Mouse (Mus musculus) ES-E14 (cell line): ENCODE data around the gene Tspear. TPM values are rescaled to one million over a fixed set of nuclear protein-coding genes. Genes with fewer than 3 reads are reported as not detected.
A peak's percentile ranks its signal among the peaks of the same experiment; 100 is the strongest.

Experiments
- DNase-seq: peaks from one replicate; pipeline ENCODE4 v3.0.0-alpha.2; 2013; ENCODE audit warnings: low read depth, low spot score
- H3K27ac ChIP-seq: 2 replicates; pipeline ENCODE4 v1.5.1; 2012; ENCODE audit warnings: low read depth, mild to moderate bottlenecking, low read length, moderate library complexity, mixed read lengths; ENCODE audit not compliant: poor library complexity, insufficient read depth, severe bottlenecking
- H3K36me3 ChIP-seq: 2 replicates; pipeline ENCODE4 v1.6.1; 2012; ENCODE audit warnings: mild to moderate bottlenecking, low read length, moderate library complexity, mixed read lengths; ENCODE audit not compliant: control insufficient read depth, poor library complexity, insufficient read depth, severe bottlenecking
- H3K4me1 ChIP-seq, 2 experiments: fragments of 150-350 bp in 1 of 2; sonication (generic) in 1 of 2; 2 replicates each; pipeline ENCODE4 v1.6.1; 2012; ENCODE audit warnings: low read length in 2 of 2, mild to moderate bottlenecking in 1 of 2, mixed read lengths in 1 of 2; ENCODE audit not compliant: control insufficient read depth in 2 of 2, insufficient read depth in 2 of 2, poor library complexity in 1 of 2
- H3K4me3 ChIP-seq, 2 experiments: fragments of 150-350 bp in 1 of 2; sonication (generic) in 1 of 2; 2 replicates each; pipeline ENCODE4 v1.5.1; 2012; ENCODE audit warnings: low read length in 2 of 2, low read depth in 1 of 2, mild to moderate bottlenecking in 1 of 2, mixed read lengths in 1 of 2; ENCODE audit not compliant: insufficient read depth in 1 of 2, poor library complexity in 1 of 2, severe bottlenecking in 1 of 2
- H3K9ac ChIP-seq: 2 replicates; pipeline ENCODE4 v1.6.1; 2012; ENCODE audit warnings: low read depth, mild to moderate bottlenecking, low read length, mixed read lengths; ENCODE audit not compliant: poor library complexity, insufficient read depth, severe bottlenecking
- H3K9me3 ChIP-seq: fragments of 150-350 bp; sonication (generic); 2 replicates; pipeline ENCODE4 v1.6.1; 2012; ENCODE audit warnings: low read depth, mild to moderate bottlenecking, low read length; ENCODE audit not compliant: control insufficient read depth, insufficient read depth
- CHD2 ChIP-seq: IDR thresholded peaks from 2 replicates; pipeline ENCODE4 v1.6.1; 2014; ENCODE audit warnings: mild to moderate bottlenecking, low read depth, low read length, inconsistent platforms
- HCFC1 ChIP-seq: IDR thresholded peaks from 2 replicates; pipeline ENCODE4 v1.6.1; 2012; ENCODE audit warnings: low read length, inconsistent platforms, borderline replicate concordance; ENCODE audit not compliant: insufficient read depth
- MAFK ChIP-seq: IDR thresholded peaks from 2 replicates; pipeline ENCODE4 v1.6.1; 2014; ENCODE audit warnings: mild to moderate bottlenecking, low read depth, low read length, inconsistent platforms; ENCODE audit not compliant: insufficient read depth
- ZC3H11A ChIP-seq: IDR thresholded peaks from 2 replicates; pipeline ENCODE4 v1.6.1; 2012; ENCODE audit warnings: low read depth, mild to moderate bottlenecking, inconsistent platforms, low read length, borderline replicate concordance
- ZNF384 ChIP-seq: IDR thresholded peaks from 2 replicates; pipeline ENCODE4 v1.6.1; 2012; ENCODE audit warnings: low read depth, low read length, inconsistent platforms
- in situ Hi-C, 2 experiments: fragments of 600-800 bp; cut with MboI; formaldehyde crosslinking; loops; one replicate each; pipeline ENCODE4 v1.15.1; 2025; ENCODE audit warnings: low sequenced_read_pairs in 2 of 2, inconsistent platforms in 1 of 2; ENCODE audit not compliant: unreplicated experiment in 2 of 2
- total RNA-seq: library from RNA; depleted of rRNA; stranded (reverse); fragments of 300-350 nt; gene quantifications from 2 replicates; pipeline ENCODE4 v1.2.3, GENCODE M21; 2012

Gene Tspear
- total RNA-seq, 1 experiment, result 0.49 TPM

DNA sequence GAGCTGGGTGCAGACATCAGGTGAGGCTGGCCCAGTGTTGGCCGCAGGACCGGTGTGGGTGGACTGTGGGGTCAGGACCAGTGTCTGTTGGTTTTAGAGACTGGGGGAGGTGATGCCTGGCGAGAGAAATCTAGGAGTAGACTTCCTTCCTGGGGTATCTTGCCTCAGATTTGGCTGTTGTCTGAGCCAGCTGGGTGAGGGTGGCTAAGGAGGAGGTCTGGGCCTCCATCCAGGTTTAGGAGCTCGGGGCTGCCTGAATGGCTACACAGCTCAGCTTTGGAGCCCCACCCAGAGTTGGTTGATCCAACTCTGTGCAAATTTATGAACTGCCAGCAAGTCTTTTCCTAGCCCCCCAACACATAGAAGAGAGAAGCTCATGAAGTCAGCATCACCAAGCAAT is 19.0 kb upstream of the Tspear start:
- no peaks in the 10 kb centered on the region for H3K9me3 ChIP-seq
- H3K27ac ChIP-seq, result no peak overlapping the region
- in situ Hi-C loops, result no loop called here
- no peaks in the 10 kb centered on the region for H3K36me3 ChIP-seq
- TF ChIP-seq ZNF384 (no peak), ZC3H11A (no peak), MAFK (no peak), HCFC1 (no peak), CHD2 (no peak)
- no peak for DNase-seq
- H3K4me3 ChIP-seq, result no peak overlapping the region
- no peak overlapping the region for H3K9ac ChIP-seq
- peaks cover 0 to 4% of the 10 kb centered on the region in 2 experiments; a peak in 1 of 4 replicates for H3K4me1 ChIP-seq

DNA sequence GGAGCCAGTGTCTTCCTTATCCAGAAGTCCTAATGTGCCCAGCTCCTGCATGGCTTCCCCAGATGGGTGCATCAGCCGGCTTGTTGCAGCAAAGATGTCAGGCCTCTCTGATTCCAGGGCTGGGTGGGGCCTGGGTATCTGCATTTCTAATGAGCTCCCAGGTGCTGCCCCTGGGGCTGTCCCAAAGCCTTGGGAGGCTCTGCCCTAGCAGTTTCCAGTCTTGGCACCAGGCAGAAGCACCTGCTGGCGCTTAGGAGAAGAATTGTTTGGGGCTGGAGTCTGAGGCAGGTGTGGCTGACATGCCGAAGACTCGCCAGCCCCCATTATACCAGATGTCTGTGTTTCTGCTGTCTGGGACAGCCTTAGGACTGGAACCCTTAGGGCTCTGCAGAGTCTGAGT is 15.7 kb upstream of the Tspear start:
- no peak for DNase-seq
- peaks cover 0 to 14% of the 10 kb centered on the region in 2 experiments; a peak in 2 of 4 replicates for H3K4me1 ChIP-seq
- in situ Hi-C loops, result no loop called here
- TF ChIP-seq ZNF384 (no peak), HCFC1 (no peak), MAFK (no peak), ZC3H11A (no peak), CHD2 (no peak)
- H3K9ac ChIP-seq, result no peak overlapping the region
- no peak overlapping the region for H3K27ac ChIP-seq
- H3K36me3 ChIP-seq, result no peaks in the 10 kb centered on the region
- H3K9me3 ChIP-seq, result no peaks in the 10 kb centered on the region
- no peak overlapping the region for H3K4me3 ChIP-seq

DNA sequence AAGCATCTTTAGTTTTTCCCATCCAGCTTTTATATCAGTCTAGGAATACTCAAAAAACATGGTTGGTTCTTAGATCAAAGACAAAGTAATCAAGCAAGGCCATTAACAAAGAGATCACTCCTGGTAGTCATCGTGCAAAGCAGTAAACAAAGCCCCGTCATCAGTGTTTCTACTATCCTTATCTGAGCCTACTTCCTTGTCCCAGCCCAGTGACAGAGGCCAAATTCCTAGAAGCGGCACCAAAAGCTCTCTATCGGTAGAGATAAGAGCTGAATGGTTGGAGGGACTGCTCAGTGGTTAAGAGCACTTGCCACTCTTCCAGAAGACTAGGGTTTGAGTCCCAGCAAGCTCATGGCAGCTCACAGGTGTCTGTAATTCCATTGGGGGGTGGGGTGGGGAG is 14.8 kb upstream of the Tspear start:
- TF ChIP-seq HCFC1 (no peak), MAFK (no peak), CHD2 (no peak), ZNF384 (no peak), ZC3H11A (no peak)
- in situ Hi-C loops, result no loop called here
- no peak for DNase-seq
- Histone ChIP-seq H3K4me3 (no peak overlapping the region), H3K9me3 (no peaks in the 10 kb centered on the region), H3K4me1 (peaks cover 0 to 14% of the 10 kb centered on the region in 2 experiments; a peak in 2 of 4 replicates), H3K27ac (no peak overlapping the region), H3K36me3 (no peaks in the 10 kb centered on the region), H3K9ac (no peak overlapping the region)

DNA sequence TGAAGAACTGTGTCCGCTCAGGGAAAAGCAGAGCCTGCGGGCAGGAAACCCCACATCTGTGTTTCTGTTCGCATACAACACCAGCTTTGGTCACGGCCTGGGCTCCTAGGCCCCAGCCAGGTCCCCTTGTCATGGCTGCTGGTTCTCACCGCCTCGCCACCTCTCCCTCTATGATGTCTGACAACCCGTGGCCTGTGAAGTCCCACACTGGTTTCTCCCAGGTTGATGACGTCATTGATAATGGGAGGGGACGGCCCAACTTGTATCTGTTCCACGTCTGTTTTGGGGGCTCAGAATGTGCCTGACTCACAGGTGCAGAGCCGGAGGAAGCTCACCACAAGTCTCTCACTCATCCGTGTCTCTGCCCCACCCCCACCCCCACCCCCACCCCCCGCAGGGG is 12.6 kb upstream of the Tspear start:
- no peaks in the 10 kb centered on the region for H3K36me3 ChIP-seq
- H3K4me1 ChIP-seq, result peaks cover 0 to 14% of the 10 kb centered on the region in 2 experiments; a peak in 2 of 4 replicates
- no peaks in the 10 kb centered on the region for H3K9me3 ChIP-seq
- in situ Hi-C loops, result no loop called here
- H3K27ac ChIP-seq, result no peak overlapping the region
- no peak overlapping the region for H3K9ac ChIP-seq
- H3K4me3 ChIP-seq, result no peak overlapping the region
- no peak for DNase-seq
- TF ChIP-seq ZNF384 (no peak), MAFK (no peak), CHD2 (no peak), HCFC1 (no peak), ZC3H11A (no peak)

- in situ Hi-C loops, result no loop called here
- H3K4me1 ChIP-seq, result peaks cover 0 to 10% of the 10 kb centered on the region in 2 experiments; a peak in 2 of 4 replicates
- H3K27ac ChIP-seq, result no peak overlapping the region
- DNase-seq, result no peak
- peak overlapping the region; percentile 12 to 54; a peak in 3 of 4 replicates for H3K4me3 ChIP-seq
- H3K36me3 ChIP-seq, result no peaks in the 10 kb centered on the region
- TF ChIP-seq HCFC1, result no peak
- TF ChIP-seq MAFK, result no peak
- no peak for TF ChIP-seq ZC3H11A
- no peak for TF ChIP-seq ZNF384
- no peak for TF ChIP-seq CHD2
- no peaks in the 10 kb centered on the region for H3K9me3 ChIP-seq
- H3K9ac ChIP-seq, result no peak overlapping the region
Observed at GRCm38 (mm10) chr10:77677562-77677961, 8.8 kb upstream of the Tspear start.
